Mouse (Mus musculus) limb, embryonic 11.5 days (tissue): ENCODE data around the gene Anapc2. TPM values are rescaled to one million over a fixed set of nuclear protein-coding genes. Genes with fewer than 3 reads are reported as not detected.

Experiments
- ATAC-seq: fragments of 200-750 bp; cut with Nextera tagmentation; 2 replicates; pipeline ENCODE4 v1.8.0; 2017; ENCODE audit warnings: low read depth; ENCODE audit not compliant: insufficient number of reproducible peaks, low FRiP score, low TSS enrichment
- DNase-seq: peaks from one replicate; pipeline ENCODE4 v3.0.0-alpha.2; 2015; ENCODE audit warnings: low spot score
- H3K27ac ChIP-seq: fragments of 300-500 bp; sonication (generic); replicated peaks from 2 replicates; pipeline ENCODE4 v1.5.1; 2014; ENCODE audit warnings: low read depth, mild to moderate bottlenecking, low read length
- H3K27me3 ChIP-seq: fragments of 300-500 bp; sonication (generic); 2 replicates; pipeline ENCODE4 v1.6.1; 2014; ENCODE audit warnings: mild to moderate bottlenecking, low read length, mixed read lengths; ENCODE audit not compliant: control insufficient read depth, insufficient read depth
- H3K36me3 ChIP-seq: fragments of 300-500 bp; sonication (generic); 2 replicates; pipeline ENCODE4 v1.6.1; 2014; ENCODE audit warnings: mild to moderate bottlenecking, low read length, moderate library complexity, mixed read lengths; ENCODE audit not compliant: control insufficient read depth, insufficient read depth
- H3K4me1 ChIP-seq: fragments of 300-500 bp; sonication (generic); 2 replicates; pipeline ENCODE4 v1.6.1; 2014; ENCODE audit warnings: low read length, mixed read lengths; ENCODE audit not compliant: control insufficient read depth, insufficient read depth
- H3K4me2 ChIP-seq: fragments of 300-500 bp; sonication (generic); 2 replicates; pipeline ENCODE4 v1.6.1; 2014; ENCODE audit warnings: low read depth, mild to moderate bottlenecking, moderate library complexity; ENCODE audit not compliant: severe bottlenecking
- H3K4me3 ChIP-seq: fragments of 300-500 bp; sonication (generic); 2 replicates; pipeline ENCODE4 v1.5.1; 2014; ENCODE audit warnings: low read depth, low read length
- H3K9ac ChIP-seq: fragments of 300-500 bp; sonication (generic); 2 replicates; pipeline ENCODE4 v1.6.1; 2014; ENCODE audit warnings: mild to moderate bottlenecking, low read length
- H3K9me3 ChIP-seq: fragments of 300-500 bp; sonication (generic); 2 replicates; pipeline ENCODE4 v1.6.1; 2016; ENCODE audit warnings: low read length; ENCODE audit not compliant: control insufficient read depth
- WGBS: fragments of 180-500 bp; shearing (Covaris S2); extraction: QIAGEN DNeasy Blood & Tissue Kit; methylation state at CpG from one replicate; pipeline ENCODE4 v1.1.7; 2014; 5-methylcytosine and 5-hydroxymethylcytosine counted together
- polyA plus RNA-seq: library from polyadenylated mRNA; unstranded; fragments of >200 nt; fragmentation: Nextera tagmentation; extraction: Ambion mirVana; gene quantifications from 2 replicates; pipeline ENCODE4 v1.2.1, GENCODE M21; 2014

The Anapc2 gene
- polyA plus RNA-seq, 1 experiment from 2014 or later, result 120 TPM

DNA sequence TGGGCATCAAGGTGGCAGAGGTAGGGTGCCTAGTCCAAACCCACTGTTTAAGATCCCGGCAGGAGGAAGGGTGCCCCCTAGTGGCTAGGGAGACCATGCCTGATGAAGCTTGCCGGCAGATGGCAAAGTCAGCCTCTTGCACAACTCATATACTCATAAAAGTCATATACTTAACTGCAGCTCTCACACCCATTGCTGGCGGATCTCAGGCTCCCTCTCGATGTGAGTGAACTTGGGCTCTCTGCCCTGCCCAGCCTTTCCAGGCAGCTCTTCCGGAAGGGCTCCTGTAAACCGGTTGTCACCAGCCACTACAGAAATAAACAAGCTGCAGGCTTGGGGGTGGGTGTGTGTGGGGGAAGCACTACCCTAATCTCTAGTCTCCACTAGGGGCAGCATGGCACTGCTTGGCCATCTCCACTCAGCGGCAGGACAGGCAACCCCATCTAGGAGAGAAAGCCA lies 43.8 kb upstream of the Anapc2 start:
- WGBS, result 3% methylated on average over 7 of the region's 7 CpGs
- Histone ChIP-seq H3K4me1 (peaks cover 5% of the 10 kb centered on the region), H3K27ac (no peak overlapping the region), H3K4me2 (peak overlapping the region; percentile 26; the same call in 1 of the 2 replicates), H3K9ac (no peak overlapping the region), H3K27me3 (no peaks in the 10 kb centered on the region), H3K4me3 (no peak overlapping the region), H3K36me3 (no peaks in the 10 kb centered on the region), H3K9me3 (no peaks in the 10 kb centered on the region)
- DNase-seq (peak; percentile 83), ATAC-seq (no peak)

DNA sequence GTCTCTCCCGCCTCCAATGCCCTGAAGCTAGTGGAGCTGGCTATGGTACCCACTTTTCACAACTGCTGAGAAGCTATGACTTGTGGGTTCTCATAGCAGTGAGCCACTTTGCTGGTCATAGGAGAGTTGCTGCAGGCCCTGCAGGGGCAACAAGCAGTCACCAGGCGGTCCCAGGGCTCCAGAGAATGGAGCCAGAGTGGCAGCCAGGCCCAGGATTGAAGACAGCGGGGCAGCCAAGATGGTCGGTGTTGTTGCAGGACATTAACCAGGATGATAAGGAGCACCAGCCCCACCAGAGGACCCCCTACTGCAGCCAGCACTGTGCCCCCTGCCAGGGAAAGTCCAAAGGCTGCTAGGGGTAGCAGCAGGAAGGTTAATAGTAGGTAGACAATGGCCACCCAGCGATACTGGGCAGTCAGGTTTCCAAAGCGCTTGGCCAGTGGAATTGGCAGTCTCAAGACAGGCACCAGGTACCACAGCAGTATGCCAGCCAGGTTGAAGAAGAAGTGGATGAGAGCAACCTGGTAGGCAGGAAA lies 43.2 kb upstream of the Anapc2 start:
- WGBS, result 68% methylated on average over 6 of the region's 6 CpGs

DNA sequence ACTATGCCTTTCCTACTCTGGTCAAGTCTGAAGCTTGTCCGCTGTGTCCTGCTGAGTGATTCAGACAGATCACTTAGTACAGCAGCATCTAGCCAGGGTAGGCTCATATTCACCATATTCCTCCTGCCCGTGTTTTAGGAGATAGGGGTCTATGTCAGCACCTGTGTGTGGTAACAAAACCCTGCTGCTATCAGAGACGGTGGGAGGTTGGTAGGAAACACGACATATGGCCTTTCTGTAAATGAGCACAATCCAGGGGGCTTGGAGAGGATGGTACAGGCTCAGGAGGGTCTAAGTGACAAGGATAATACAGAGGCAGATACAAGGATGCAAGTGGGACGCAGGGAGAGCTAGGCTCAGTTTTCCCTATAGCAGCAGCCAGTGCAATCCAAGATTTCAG lies 42.7 kb upstream of the Anapc2 start:
- no peak overlapping the region for H3K4me2 ChIP-seq
- H3K4me1 ChIP-seq, result peaks cover 3% of the 10 kb centered on the region; the same call in 1 of the 2 replicates
- no peak overlapping the region for H3K27ac ChIP-seq
- H3K27me3 ChIP-seq, result no peaks in the 10 kb centered on the region
- no peak for ATAC-seq
- no peak for DNase-seq
- no peaks in the 10 kb centered on the region for H3K9me3 ChIP-seq
- 86% methylated on average over 5 of the region's 5 CpGs for WGBS
- no peaks in the 10 kb centered on the region for H3K36me3 ChIP-seq
- no peak overlapping the region for H3K9ac ChIP-seq
- no peak overlapping the region for H3K4me3 ChIP-seq

More for the DNA sequence above, 43.2 kb upstream of the Anapc2 start:
- no peaks in the 10 kb centered on the region for H3K27me3 ChIP-seq
- no peaks in the 10 kb centered on the region for H3K9me3 ChIP-seq
- no peaks in the 10 kb centered on the region for H3K36me3 ChIP-seq
- H3K4me1 ChIP-seq, result peaks cover 3% of the 10 kb centered on the region; the same call in 1 of the 2 replicates
- no peak overlapping the region for H3K27ac ChIP-seq
- no peak for ATAC-seq
- no peak overlapping the region for H3K9ac ChIP-seq
- peak overlapping the region; percentile 26; the same call in 1 of the 2 replicates for H3K4me2 ChIP-seq
- no peak for DNase-seq
- H3K4me3 ChIP-seq, result no peak overlapping the region

DNA sequence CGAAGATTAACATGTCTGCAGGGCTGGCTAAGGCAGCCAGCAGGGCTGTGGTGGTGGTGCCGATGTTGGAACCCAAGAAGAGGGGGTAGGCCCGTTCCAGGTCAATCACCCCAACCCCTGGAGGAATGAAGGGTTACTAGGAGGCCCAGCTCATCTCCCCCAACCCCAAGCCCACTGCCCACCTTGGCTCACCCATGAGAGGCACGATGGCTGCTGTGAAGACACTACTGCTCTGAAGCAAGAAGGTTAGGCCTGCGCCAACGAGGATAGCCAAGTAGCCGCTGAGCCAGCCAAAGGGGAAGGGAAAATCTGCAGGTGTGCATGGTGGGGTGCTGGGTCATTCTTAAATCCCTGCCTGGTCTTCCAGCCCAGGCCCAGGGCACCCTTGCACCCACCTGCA lies 41.7 kb upstream of the Anapc2 start:
- Histone ChIP-seq H3K36me3 (no peaks in the 10 kb centered on the region), H3K9me3 (no peaks in the 10 kb centered on the region), H3K4me2 (no peak overlapping the region), H3K4me1 (peaks cover 2% of the 10 kb centered on the region; the same call in 1 of the 2 replicates), H3K27me3 (no peaks in the 10 kb centered on the region), H3K27ac (no peak overlapping the region), H3K9ac (no peak overlapping the region), H3K4me3 (no peak overlapping the region)
- no peak for ATAC-seq
- 89% methylated on average over 7 of the region's 7 CpGs for WGBS
- no peak for DNase-seq

DNA sequence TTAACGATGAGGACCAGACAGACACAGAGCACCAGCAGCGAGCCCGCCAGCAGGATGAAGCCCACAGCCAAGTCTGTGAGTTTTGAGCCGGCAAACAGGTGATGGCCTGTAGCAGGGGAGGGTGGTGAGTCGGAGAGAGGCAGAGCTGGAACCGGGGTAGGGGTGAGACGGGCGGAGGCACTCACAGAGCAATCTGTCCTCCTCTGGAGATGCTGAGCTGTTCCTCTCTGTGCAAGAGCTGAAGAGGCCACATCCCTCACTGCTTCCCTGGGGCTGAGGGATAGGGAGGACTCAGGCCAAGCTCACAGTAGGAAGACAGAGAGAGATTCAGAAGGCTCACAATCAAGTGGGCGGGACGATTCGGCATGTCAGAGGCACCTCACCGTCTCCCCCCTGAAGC lies 41.2 kb upstream of the Anapc2 start:
- Histone ChIP-seq H3K4me3 (no peak overlapping the region), H3K4me1 (no peaks in the 10 kb centered on the region), H3K9ac (no peak overlapping the region), H3K27me3 (no peaks in the 10 kb centered on the region), H3K27ac (no peak overlapping the region), H3K9me3 (no peaks in the 10 kb centered on the region), H3K4me2 (no peak overlapping the region), H3K36me3 (no peaks in the 10 kb centered on the region)
- DNase-seq (no peak), ATAC-seq (no peak)
- WGBS, result 57% methylated on average over 12 of the region's 12 CpGs

DNA sequence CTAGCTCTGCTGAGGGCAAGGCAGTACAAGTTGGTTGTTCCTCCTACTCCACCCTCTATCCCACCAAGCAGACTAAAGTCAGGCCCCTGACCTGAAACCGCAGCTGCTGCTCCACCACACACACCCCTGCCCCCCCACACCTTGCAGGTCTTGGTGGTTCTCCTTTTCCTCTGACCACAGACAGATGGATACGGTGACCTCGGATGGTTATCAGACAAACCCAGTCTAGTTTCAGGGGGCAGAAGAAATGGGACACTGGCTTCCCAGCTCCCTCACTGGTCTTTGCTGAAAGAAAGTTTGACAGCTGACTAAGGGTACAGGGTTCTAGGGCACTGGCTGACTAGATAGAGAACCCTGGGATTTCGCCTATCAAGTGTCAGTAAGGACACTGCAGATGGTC lies 38.9 kb upstream of the Anapc2 start:
- no peak for DNase-seq

DNA sequence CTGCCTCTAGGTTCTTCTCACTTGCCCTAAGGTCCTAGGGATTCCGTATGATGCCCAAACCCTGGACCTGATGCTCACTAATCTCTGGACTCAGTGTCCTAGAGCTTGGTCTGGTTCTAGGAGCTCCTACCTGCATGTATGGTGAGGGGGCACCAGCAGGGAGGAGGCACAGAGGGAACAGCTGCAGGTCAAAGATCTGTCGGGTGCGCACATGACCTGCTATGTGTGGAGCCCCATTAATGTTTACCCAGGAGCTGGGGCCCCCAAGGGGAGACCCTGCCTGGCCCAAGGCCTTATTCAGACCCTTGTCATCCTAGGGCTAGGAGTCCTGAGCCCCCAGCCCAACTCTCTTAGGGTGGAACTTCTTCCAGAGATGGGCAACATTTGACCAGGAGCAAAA lies 38.2 kb upstream of the Anapc2 start, which contains the start of gene Slc34a3:
TSS of gene Slc34a3 (minus strand) at position 315 of the 400 bp plus-strand sequence.
- WGBS, result 94% methylated on average over 3 of the region's 3 CpGs
- Histone ChIP-seq H3K4me2 (no peak within 1 kb of the TSS), H3K36me3 (no peaks in the 10 kb centered on the region), H3K4me1 (no peaks in the 10 kb centered on the region), H3K27ac (no peak within 1 kb of the TSS), H3K4me3 (no peak within 1 kb of the TSS), H3K27me3 (peaks cover under 1% of the 10 kb centered on the region; the same call in 1 of the 2 replicates), H3K9me3 (no peaks in the 10 kb centered on the region), H3K9ac (no peak within 1 kb of the TSS)
- DNase-seq (no peak), ATAC-seq (no peak)

More for the DNA sequence above, 38.9 kb upstream of the Anapc2 start:
- Histone ChIP-seq H3K9me3 (no peaks in the 10 kb centered on the region), H3K27ac (no peak overlapping the region), H3K4me2 (no peak overlapping the region), H3K36me3 (no peaks in the 10 kb centered on the region), H3K27me3 (no peaks in the 10 kb centered on the region), H3K9ac (no peak overlapping the region), H3K4me3 (no peak overlapping the region), H3K4me1 (no peaks in the 10 kb centered on the region)
- ATAC-seq, result no peak
- 74% methylated on average over 4 of the region's 4 CpGs for WGBS

DNA sequence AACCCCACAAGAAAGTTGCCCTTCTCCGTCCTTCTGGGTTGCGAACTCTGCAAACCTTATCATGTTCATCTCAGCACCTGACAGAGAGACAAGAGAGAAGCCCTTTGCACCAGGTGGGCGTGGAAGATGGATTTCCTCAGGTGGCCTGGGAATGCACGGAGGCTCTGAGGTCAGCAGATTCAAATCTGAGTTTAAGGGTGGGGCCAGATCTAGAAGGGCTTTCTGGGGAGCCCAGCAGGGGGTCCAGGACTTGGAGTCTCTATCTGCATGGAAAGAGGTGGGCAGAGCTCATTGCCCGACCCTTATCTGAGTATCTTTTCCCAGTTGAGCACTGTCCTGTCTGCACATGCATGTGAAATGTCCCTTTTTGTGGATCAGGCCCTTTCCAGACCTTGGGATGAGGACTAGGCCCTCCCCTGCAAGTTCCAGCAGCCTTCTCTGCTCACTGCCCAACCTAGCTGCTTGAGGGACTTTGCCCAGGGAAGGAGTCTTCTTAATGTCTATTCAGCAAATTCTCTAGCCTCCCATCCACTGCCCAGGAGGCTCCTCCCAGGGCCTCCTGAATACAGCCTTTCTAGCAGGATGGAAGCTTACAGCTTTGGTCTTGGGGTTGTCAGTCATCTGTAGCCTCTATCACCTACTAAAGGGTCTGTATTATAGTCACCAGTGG lies 37.6 kb upstream of the Anapc2 start:
- no peak for DNase-seq
- H3K27me3 ChIP-seq, result peaks cover 2% of the 10 kb centered on the region; the same call in 1 of the 2 replicates

More for the DNA sequence above, 37.6 kb upstream of the Anapc2 start:
- Histone ChIP-seq H3K4me1 (no peaks in the 10 kb centered on the region), H3K4me3 (no peak overlapping the region), H3K27ac (no peak overlapping the region), H3K36me3 (no peaks in the 10 kb centered on the region), H3K4me2 (no peak overlapping the region), H3K9me3 (no peaks in the 10 kb centered on the region), H3K9ac (no peak overlapping the region)
- no peak for ATAC-seq
- WGBS, result 71% methylated on average over 5 of the region's 5 CpGs
